Mouse (Mus musculus) ZHBTc4 (cell line): Measurements from ENCODE around the gene Zfp605.
A peak's percentile ranks its signal among the peaks of the same experiment; 100 is the strongest.

Experiments
- DNase-seq: peaks from one replicate; pipeline ENCODE4 v3.0.0-alpha.2; 2011; ENCODE audit warnings: low read depth, low spot score

The Zfp605 gene

DNA sequence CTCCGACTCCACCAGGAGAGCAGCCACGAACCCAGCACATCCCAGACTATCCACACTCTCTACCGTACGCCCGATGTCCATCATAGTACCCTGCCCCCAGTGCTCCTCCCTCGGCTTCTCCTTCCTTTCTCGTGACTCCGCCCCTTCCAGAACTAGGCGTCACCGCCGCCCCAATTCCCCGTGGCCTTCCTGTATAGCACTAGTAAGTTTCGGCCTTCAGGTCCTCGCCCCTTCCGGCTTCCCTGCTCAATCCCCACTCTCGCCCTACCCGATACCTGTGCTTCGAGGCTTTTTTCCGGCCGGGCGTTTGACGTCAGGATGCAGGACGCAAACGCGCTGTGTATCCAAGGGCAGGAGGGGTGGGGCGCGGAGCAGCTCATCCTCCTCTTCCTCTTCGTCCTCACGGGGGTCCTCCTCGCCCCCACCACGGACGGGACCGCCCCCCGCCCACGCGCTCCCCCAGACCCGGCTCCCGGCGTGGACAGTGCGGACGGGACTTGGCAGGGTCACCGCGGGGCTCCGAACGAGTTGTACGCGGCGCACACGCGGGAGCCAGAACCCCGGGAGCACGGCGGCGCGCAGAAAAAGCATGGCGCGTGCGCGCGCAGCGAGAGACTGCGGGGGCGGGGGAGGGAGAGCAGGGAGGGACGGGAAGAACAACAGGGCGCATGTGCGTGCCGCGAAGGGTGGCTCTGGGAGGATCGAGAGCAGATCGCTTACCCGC is 2.1 kb upstream of the Zfp605 start, which contains the start of gene Gtpbp6:
Gene Gtpbp6, minus strand, starts transcription at position 617 of the 724 bp plus-strand sequence.
- peak; percentile 99 for DNase-seq

- DNase-seq, result no peak
Observed at GRCm38 (mm10) chr5:110108305-110108628, 1.6 kb upstream of the Zfp605 start.

GRCm38 (mm10) chr5:110122380-110122779 is 12.5 kb downstream of the Zfp605 start:
- peak; percentile 67 for DNase-seq

DNA sequence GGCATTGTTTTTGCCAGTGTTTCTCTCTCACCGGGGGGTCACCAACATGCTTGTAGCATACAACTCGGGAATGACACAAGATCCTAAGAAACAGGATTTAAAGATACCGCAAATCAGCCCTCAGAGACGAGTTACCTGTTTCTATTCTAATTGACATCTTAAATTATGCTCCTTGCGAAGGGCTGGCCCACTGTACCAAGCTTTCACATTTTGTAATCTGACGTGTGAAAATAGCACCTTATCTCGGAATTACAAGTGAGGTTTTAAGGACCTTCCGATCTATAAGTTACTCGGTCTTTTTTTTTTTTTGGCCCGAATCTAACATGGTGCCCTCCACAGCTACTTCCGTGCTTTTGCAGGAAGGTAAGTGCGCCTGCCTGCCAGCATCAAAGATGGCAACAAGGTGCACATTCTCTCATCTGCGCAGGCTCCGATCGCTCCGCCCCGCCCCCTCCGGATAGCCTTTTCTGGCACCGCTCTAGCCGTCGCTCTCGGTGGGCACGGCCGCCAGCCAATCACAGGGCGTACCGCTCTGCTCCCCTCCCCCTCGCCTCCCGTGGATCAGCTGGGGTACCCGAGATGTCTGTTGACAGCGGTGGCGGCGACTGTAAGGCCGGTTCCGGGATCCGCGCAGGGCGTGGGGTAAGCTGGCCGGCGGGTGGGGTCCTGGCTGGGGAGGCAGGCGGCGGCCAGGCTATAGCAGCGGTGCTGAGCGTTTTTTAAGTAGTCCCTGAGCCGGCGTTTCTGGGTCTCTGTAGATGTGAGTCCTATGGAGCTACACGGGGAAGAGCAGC is 25.6 kb downstream of the Zfp605 start, which contains the start of gene Chfr:
Gene Chfr, plus strand, starts transcription at position 550 of the 794 bp plus-strand sequence.
- peak; percentile 98 for DNase-seq

GRCm38 (mm10) chr5:110136087-110136464 is 26.2 kb downstream of the Zfp605 start:
- no peak for DNase-seq

DNA sequence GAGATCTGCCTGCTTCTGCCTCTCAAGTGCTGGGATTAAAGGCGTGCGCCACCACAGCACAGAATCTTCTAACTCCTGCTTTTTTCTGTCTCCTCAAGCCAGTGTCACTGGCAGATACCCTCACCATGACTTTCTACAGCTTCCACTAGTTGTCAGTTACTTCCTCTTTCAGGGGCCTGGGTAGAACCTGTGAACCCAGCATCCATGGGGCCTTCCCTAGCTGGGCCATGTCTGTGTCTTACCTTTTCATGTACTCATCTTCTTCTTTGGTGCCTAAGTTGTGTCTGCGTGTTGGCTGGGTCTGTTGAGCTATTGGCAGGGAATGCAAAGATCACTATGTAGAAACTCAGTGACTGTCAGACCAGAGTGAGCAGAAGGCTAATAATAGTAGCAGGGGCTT is 27.9 kb downstream of the Zfp605 start:
- no peak for DNase-seq

DNA sequence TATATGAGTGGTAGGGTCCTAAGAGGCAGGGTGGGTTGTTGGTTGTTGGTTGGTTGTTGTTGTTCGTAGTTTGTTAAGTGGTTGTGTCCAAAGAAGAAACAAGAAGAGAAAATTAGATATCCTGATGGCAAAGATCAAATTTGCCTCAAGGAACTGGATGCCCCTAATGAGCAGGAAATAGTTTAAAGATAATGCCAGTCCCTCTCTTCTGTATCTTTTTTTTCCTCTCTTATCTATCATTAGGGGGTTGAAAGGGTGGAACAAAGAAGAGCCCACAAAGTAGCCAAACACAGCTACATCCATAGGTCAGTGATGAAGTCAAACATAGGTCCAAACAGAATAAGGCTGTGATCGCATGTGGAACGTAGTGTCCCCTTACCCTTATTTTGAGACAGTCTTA is 29.4 kb downstream of the Zfp605 start:
- DNase-seq, result no peak

- no peak for DNase-seq
Observed at GRCm38 (mm10) chr5:110140424-110140823, 30.5 kb downstream of the Zfp605 start.

DNA sequence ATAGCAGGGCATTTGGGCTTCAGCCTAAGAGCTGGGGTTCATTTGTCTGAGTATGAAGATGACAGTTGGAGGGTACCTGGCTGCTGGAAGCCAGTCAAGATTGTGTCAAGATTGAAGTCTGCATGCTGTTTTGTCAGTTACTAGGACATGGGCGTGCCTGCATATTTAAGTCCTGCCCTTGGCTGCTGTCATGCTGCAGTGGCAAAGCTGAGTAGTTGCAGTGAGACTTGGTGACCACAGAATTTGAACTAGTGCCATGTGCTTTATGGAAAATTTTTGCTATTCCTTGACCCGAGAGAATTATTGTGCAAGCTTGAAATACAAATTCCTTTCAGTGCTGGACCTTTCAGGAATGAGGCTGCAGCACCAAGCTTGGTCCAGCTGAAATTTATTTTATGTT is 32.4 kb downstream of the Zfp605 start:
- no peak for DNase-seq

DNA sequence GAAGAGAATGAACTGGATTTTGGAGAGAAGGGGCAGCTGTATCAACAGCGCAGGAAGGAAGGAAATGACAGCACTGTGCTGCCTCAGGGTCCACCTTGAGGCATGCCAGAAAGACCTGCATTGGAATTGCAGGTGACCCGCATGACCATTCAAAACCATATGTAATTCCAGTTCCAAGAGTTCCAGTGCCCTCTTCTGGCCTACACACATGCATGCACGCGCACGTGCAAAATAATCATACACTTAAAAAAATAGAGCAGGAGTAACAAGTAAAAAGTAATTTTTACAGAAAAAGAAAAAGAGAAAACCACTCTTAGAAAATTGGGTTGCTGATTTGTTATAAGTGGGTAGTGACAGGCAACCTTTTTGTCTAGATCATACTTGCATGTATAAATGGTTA is 33.1 kb downstream of the Zfp605 start:
- peak; percentile 36 for DNase-seq

- no peak for DNase-seq
Observed at GRCm38 (mm10) chr5:110169374-110169773, 59.5 kb downstream of the Zfp605 start.

DNA sequence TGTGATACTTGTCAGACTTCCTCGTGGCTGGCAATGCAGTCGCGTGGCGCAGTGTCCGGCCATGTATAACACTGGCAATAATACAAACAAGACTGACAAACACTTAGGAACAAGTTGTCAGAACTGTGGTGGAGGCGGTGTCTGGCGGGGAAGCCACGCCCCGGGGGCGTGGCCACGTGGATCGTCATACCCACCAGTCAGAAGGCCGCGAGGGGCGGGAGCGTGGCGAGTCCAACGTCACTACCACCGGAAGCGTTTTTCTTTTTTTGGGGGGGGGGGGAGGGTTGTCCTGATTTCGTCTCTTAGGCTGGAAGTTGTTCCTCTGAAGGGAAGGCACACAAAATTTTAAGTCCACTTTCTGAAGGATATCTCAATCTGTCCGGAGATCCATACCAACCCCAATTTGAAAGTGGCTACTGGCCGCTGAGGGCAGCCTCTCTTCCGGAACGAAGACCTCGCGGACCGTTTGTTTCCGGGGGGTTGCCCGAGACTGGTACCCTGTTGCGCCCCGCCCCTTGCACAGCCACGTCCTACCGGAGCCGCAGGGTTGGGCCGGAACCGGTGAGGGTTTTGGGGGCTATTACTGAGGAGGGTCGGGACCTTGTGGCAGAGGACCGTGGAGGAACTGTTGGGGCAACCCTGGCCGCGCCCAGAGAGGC is 66.6 kb downstream of the Zfp605 start, which contains the start of gene Golga3:
Gene Golga3, plus strand, starts transcription at position 340 of the 659 bp plus-strand sequence.
- peak; percentile 97 for DNase-seq

GRCm38 (mm10) chr5:110177021-110177420 is 67.1 kb downstream of the Zfp605 start:
- DNase-seq, result no peak

GRCm38 (mm10) chr5:110178628-110179027 is 68.7 kb downstream of the Zfp605 start:
- no peak for DNase-seq
